In the genomic region with DNA sequence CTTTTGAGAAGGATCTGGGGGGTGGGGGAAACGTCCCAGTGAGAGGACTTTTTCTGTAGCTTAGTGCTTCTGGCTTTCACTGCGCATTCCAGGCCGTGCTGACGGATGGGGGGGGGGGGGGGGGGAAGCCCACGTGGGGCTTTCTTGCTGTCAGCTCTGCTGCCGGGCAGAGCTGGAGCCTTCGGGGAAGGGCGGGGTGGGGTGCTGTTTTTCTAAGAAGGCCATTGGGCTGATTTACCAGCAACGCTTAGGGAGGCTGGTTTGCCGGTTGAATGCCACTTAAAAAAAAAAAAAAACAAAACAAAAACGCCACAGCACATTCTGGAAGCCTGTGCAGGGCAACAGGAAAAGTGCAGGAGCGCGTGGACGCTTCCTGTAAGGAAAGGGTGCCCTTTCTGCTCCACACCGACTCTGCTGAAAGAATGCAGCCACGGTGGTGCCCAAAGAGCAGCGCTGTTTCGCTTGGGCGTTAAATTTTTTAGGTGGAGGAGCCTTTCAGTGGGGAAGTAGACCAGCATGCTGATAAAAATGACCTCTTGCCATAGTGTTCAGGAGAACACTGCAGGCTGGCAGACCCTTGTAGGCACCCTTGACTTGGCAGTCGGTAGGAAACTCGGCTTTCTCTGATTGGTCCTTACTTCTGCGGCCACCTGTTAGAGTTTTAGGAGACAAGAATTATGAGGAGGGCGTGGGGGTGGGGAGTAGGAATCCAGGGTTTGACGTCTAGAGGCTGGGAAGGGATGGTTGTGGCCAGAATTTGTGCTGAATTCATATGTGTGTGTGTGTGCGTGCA, we compare ENCODE assay signal across 8 mouse cellular contexts. TPM values are rescaled to one million over a fixed set of nuclear protein-coding genes. Genes with fewer than 3 reads are reported as not detected.
DNase-seq lines count a peak whose midpoint lies in the region; ATAC-seq and TF ChIP-seq lines count a peak whose summit lies in the region.

No protein-coding gene starts in this region.

- H3K27ac ChIP-seq in embryonic facial prominence, embryonic 14.5 days (replicated peaks; ENCODE audit: low read depth, low read length), result peak overlapping the region; percentile 75
- H3K27ac ChIP-seq in hindbrain, embryonic 16.5 days (ENCODE audit: low read depth, low read length), result peak overlapping the region; percentile 83
- peak overlapping the region; percentile 97 for H3K27ac ChIP-seq in liver, embryonic 14.5 days
- H3K27ac ChIP-seq in neural tube, embryonic 14.5 days (ENCODE audit: low read depth, low read length), result no peak overlapping the region

- H3K9ac ChIP-seq in embryonic facial prominence, embryonic 14.5 days (ENCODE audit: low read depth, low read length), result peak overlapping the region; percentile 34; the same call in 1 of the 2 replicates
- H3K9ac ChIP-seq in hindbrain, embryonic 16.5 days (ENCODE audit: low read depth, low read length), result no peak overlapping the region; the same call in none of the 2 replicates
- peak overlapping the region; percentile 80 for H3K9ac ChIP-seq in liver, embryonic 14.5 days (replicated peaks)
- no peak overlapping the region; the same call in 1 of the 2 replicates for H3K9ac ChIP-seq in neural tube, embryonic 14.5 days (replicated peaks; ENCODE audit: low read depth, low read length)

- TF ChIP-seq EP300 in liver, embryonic 14.5 days (IDR thresholded peaks at IDR 0.05; ENCODE audit: low read depth), result no peak

- H3K4me1 ChIP-seq in embryonic facial prominence, embryonic 14.5 days (ENCODE audit: control insufficient read depth, insufficient read depth, low read length), result peaks cover 27% of the 10 kb centered on the region
- H3K4me1 ChIP-seq in hindbrain, embryonic 16.5 days (ENCODE audit: control insufficient read depth, insufficient read depth, low read depth, low read length), result peaks cover 32% of the 10 kb centered on the region
- peaks cover 22 to 38% of the 10 kb centered on the region in 2 experiments for H3K4me1 ChIP-seq in liver, embryonic 14.5 days (replicated peaks; ENCODE audit: control insufficient read depth in 2 of 2, insufficient read depth in 2 of 2, low read length in 1 of 2)
- H3K4me1 ChIP-seq in neural tube, embryonic 14.5 days (ENCODE audit: control insufficient read depth, insufficient read depth, low read length), result peaks cover 16% of the 10 kb centered on the region

- H3K4me2 ChIP-seq in embryonic facial prominence, embryonic 14.5 days (ENCODE audit: low read depth, low read length), result peak overlapping the region; percentile 98
- peak overlapping the region; percentile 96 for H3K4me2 ChIP-seq in hindbrain, embryonic 16.5 days (ENCODE audit: low read length)
- peak overlapping the region; percentile 99 for H3K4me2 ChIP-seq in liver, embryonic 14.5 days (ENCODE audit: low read depth)
- peak overlapping the region; percentile 96 for H3K4me2 ChIP-seq in neural tube, embryonic 14.5 days (ENCODE audit: low read depth, low read length)

- H3K9me3 ChIP-seq in embryonic facial prominence, embryonic 14.5 days (ENCODE audit: control insufficient read depth, low read length), result no peaks in the 10 kb centered on the region
- H3K9me3 ChIP-seq in hindbrain, embryonic 16.5 days (ENCODE audit: control insufficient read depth, low read length), result no peaks in the 10 kb centered on the region
- H3K9me3 ChIP-seq in liver, embryonic 14.5 days (ENCODE audit: control insufficient read depth, low read length), result no peaks in the 10 kb centered on the region
- H3K9me3 ChIP-seq in neural tube, embryonic 14.5 days (ENCODE audit: control insufficient read depth, low read length), result no peaks in the 10 kb centered on the region

- intact Hi-C loops in left cerebral cortex, postnatal 36 days (cut with DNase I), result loop anchor here (2.0 to 5.0 kb wide), 3 partner anchors 83 to 243 kb away; no protein-coding TSS in a partner anchor

- H3K36me3 ChIP-seq in embryonic facial prominence, embryonic 14.5 days (ENCODE audit: control insufficient read depth, insufficient read depth, low read length), result no peaks in the 10 kb centered on the region
- H3K36me3 ChIP-seq in hindbrain, embryonic 16.5 days (ENCODE audit: control insufficient read depth, insufficient read depth, low read length), result no peaks in the 10 kb centered on the region
- no peaks in the 10 kb centered on the region for H3K36me3 ChIP-seq in liver, embryonic 14.5 days (replicated peaks; ENCODE audit: control insufficient read depth, insufficient read depth, low read depth)
- H3K36me3 ChIP-seq in neural tube, embryonic 14.5 days (ENCODE audit: control insufficient read depth, insufficient read depth, low read length), result no peaks in the 10 kb centered on the region

- TF ChIP-seq CTCF in liver, embryonic 14.5 days (IDR thresholded peaks at IDR 0.05; ENCODE audit: low read depth), result no peak

- H3K4me3 ChIP-seq in embryonic facial prominence, embryonic 14.5 days (ENCODE audit: low read depth, low read length), result peak overlapping the region; percentile 66
- H3K4me3 ChIP-seq in hindbrain, embryonic 16.5 days (ENCODE audit: low read length), result peak overlapping the region; percentile 68
- peak overlapping the region; percentile 87 to 88 for H3K4me3 ChIP-seq in liver, embryonic 14.5 days (ENCODE audit: insufficient read depth in 1 of 2, low read depth in 2 of 2, low read length in 2 of 2)
- peak overlapping the region; percentile 51; the same call in 1 of the 2 replicates for H3K4me3 ChIP-seq in neural tube, embryonic 14.5 days (ENCODE audit: low read depth, low read length)

- DNase-seq in urinary bladder, postnatal 14 days (ENCODE audit: low spot score), result peak; percentile 37
- no peak for DNase-seq in urinary bladder, postnatal 4 days (ENCODE audit: low spot score in 2 of 2)
- peak; percentile 80 for DNase-seq in embryonic facial prominence, embryonic 14.5 days (ENCODE audit: low spot score)
- peak in 2 of 3 experiments; percentile 60 to 77 for DNase-seq in liver, embryonic 14.5 days (ENCODE audit: low read depth in 3 of 3, low spot score in 3 of 3)
- DNase-seq in left cerebral cortex, postnatal 36 days (ENCODE audit: low spot score in 2 of 2), result no peak
- no peak for DNase-seq in urinary bladder, postnatal 25 days (ENCODE audit: low spot score)

- ATAC-seq in embryonic facial prominence, embryonic 14.5 days (ENCODE audit: low read depth), result no peak
- ATAC-seq in hindbrain, embryonic 16.5 days, result no peak
- ATAC-seq in liver, embryonic 14.5 days (ENCODE audit: insufficient read depth), result peak; percentile 42
- ATAC-seq in neural tube, embryonic 14.5 days (ENCODE audit: low read depth), result no peak

- peaks cover 10% of the 10 kb centered on the region; the same call in 1 of the 2 replicates for H3K27me3 ChIP-seq in embryonic facial prominence, embryonic 14.5 days (replicated peaks; ENCODE audit: control insufficient read depth, insufficient read depth, low read length)
- H3K27me3 ChIP-seq in hindbrain, embryonic 16.5 days (replicated peaks; ENCODE audit: control insufficient read depth, insufficient read depth, low read length), result no peaks in the 10 kb centered on the region; the same call in 1 of the 2 replicates
- no peaks in the 10 kb centered on the region for H3K27me3 ChIP-seq in liver, embryonic 14.5 days (ENCODE audit: control insufficient read depth, insufficient read depth, low read length)
- H3K27me3 ChIP-seq in neural tube, embryonic 14.5 days (ENCODE audit: control insufficient read depth, insufficient read depth, low read length), result peaks cover 2% of the 10 kb centered on the region; the same call in 1 of the 2 replicates

- WGBS in embryonic facial prominence, embryonic 14.5 days, result 8% methylated on average over 22 of the region's 25 CpGs
- WGBS in hindbrain, embryonic 16.5 days, result 5% methylated on average over 24 of the region's 25 CpGs
- WGBS in liver, embryonic 14.5 days (ENCODE audit: insufficient replicate concordance), result 4% methylated on average over 24 of the region's 25 CpGs
- 5% methylated on average over 25 of the region's 25 CpGs for WGBS in neural tube, embryonic 14.5 days

RNA-seq across cellular contexts. Expression of a gene that starts 3.0 kb away (rescaled TPM):
- 53.3 and 57.3 TPM in 2 replicates for polyA plus RNA-seq in embryonic facial prominence, embryonic 14.5 days (2014; fragmentation: Nextera tagmentation; extraction: Ambion mirVana)
- polyA plus RNA-seq in hindbrain, embryonic 16.5 days (2015; fragmentation: Nextera tagmentation; extraction: Ambion mirVana), result 46.4 and 52.2 TPM in 2 replicates
- polyA plus RNA-seq in liver, embryonic 14.5 days (2012; rRNA removed), result 11.4 and 14.4 TPM in 2 replicates
- polyA plus RNA-seq in liver, embryonic 14.5 days (2014; fragmentation: Nextera tagmentation; extraction: Ambion mirVana), result 12.7 and 14.5 TPM in 2 replicates
- polyA plus RNA-seq in neural tube, embryonic 14.5 days (2014; fragmentation: Nextera tagmentation; extraction: Ambion mirVana), result 26.4 and 39.6 TPM in 2 replicates
- 10 to 100 TPM; 11.0 to 24.6 TPM for total RNA-seq in left cerebral cortex, postnatal 36 days (2021)

RNA-seq across cellular contexts. Expression of a gene that starts 55.9 kb away (rescaled TPM):
- 11.1 and 11.7 TPM in 2 replicates for polyA plus RNA-seq in embryonic facial prominence, embryonic 14.5 days (2014; fragmentation: Nextera tagmentation; extraction: Ambion mirVana)
- 14.3 and 17.9 TPM in 2 replicates for polyA plus RNA-seq in hindbrain, embryonic 16.5 days (2015; fragmentation: Nextera tagmentation; extraction: Ambion mirVana)
- 4.2 and 4.7 TPM in 2 replicates for polyA plus RNA-seq in liver, embryonic 14.5 days (2012; rRNA removed)
- 4.6 and 6.1 TPM in 2 replicates for polyA plus RNA-seq in liver, embryonic 14.5 days (2014; fragmentation: Nextera tagmentation; extraction: Ambion mirVana)
- 17.4 and 20.9 TPM in 2 replicates for polyA plus RNA-seq in neural tube, embryonic 14.5 days (2014; fragmentation: Nextera tagmentation; extraction: Ambion mirVana)
- total RNA-seq in left cerebral cortex, postnatal 36 days (2021), result 10 to 100 TPM; 91.0 to 94.2 TPM

Comparison
In these comparisons a context has a peak if more than half of its experiments do, and no peak if none do; other contexts are left out.
1. DNase-seq: peak in urinary bladder, postnatal 14 days (single experiment), embryonic facial prominence, embryonic 14.5 days (single experiment) and liver, embryonic 14.5 days (2 of 3); none in urinary bladder, postnatal 4 days (0 of 2), left cerebral cortex, postnatal 36 days (0 of 2) and urinary bladder, postnatal 25 days (single experiment).
2. H3K9ac ChIP-seq: peak in embryonic facial prominence, embryonic 14.5 days (single experiment) and liver, embryonic 14.5 days (single experiment); none in hindbrain, embryonic 16.5 days (single experiment) and neural tube, embryonic 14.5 days (single experiment).
3. Peak in every context shown above with its lines, with median percentiles within 50 percentile points of each other: H3K4me2 ChIP-seq and H3K4me3 ChIP-seq.